Mouse (Mus musculus): ENCODE data around the gene Trim27.

The Trim27 gene

GRCm38 (mm10) chr13:21221656-21222462 lies 42.6 kb downstream of the Trim27 start:
- DNase-seq (ENCODE audit: low spot score in 2 of 2), result no peak

GRCm38 (mm10) chr13:21222463-21223022 lies 43.3 kb downstream of the Trim27 start:
- DNase-seq (ENCODE audit: low spot score in 2 of 2), result peak; percentile 74 to 81

GRCm38 (mm10) chr13:21223242-21223655 lies 44.0 kb downstream of the Trim27 start:
- DNase-seq (ENCODE audit: low spot score in 2 of 2), result no peak

- no peak for DNase-seq (ENCODE audit: low spot score in 2 of 2)
Observed at GRCm38 (mm10) chr13:21224376-21224775, 45.1 kb downstream of the Trim27 start.

- DNase-seq (ENCODE audit: low spot score in 2 of 2), result no peak
Observed at GRCm38 (mm10) chr13:21225206-21225605, 46.0 kb downstream of the Trim27 start.

GRCm38 (mm10) chr13:21226031-21226430 lies 46.8 kb downstream of the Trim27 start:
- DNase-seq (ENCODE audit: low spot score in 2 of 2), result no peak

- DNase-seq (ENCODE audit: low spot score in 2 of 2), result peak; percentile 52 to 74
Observed at GRCm38 (mm10) chr13:21233732-21234705, 54.8 kb downstream of the Trim27 start.

- DNase-seq (ENCODE audit: low spot score in 2 of 2), result no peak
Observed at GRCm38 (mm10) chr13:21236714-21237113, 57.5 kb downstream of the Trim27 start.

GRCm38 (mm10) chr13:21237161-21237560 lies 57.9 kb downstream of the Trim27 start:
- DNase-seq (ENCODE audit: low spot score in 2 of 2), result no peak

- no peak for DNase-seq (ENCODE audit: low spot score in 2 of 2)
Observed at GRCm38 (mm10) chr13:21240788-21241187, 61.5 kb downstream of the Trim27 start.

GRCm38 (mm10) chr13:21242408-21243125 lies 63.3 kb downstream of the Trim27 start:
- DNase-seq (ENCODE audit: low spot score in 2 of 2), result no peak

GRCm38 (mm10) chr13:21243196-21243595 lies 64.0 kb downstream of the Trim27 start:
- DNase-seq (ENCODE audit: low spot score in 2 of 2), result no peak

- DNase-seq (ENCODE audit: low spot score in 2 of 2), result no peak
Observed at GRCm38 (mm10) chr13:21244089-21244488, 64.8 kb downstream of the Trim27 start.

All from natural killer cell, adult 2 months (primary cell).